Mouse (Mus musculus) small intestine, adult 2 months (tissue): ENCODE results near the gene Poldip2.

Experiments
- CTCF ChIP-seq: fragments of 200-500 bp; IDR thresholded peaks from 2 replicates; pipeline ENCODE4 v1.5.1; 2012; ENCODE audit warnings: low read depth, mild to moderate bottlenecking, control low read depth, inconsistent platforms, low read length, moderate library complexity, mixed read lengths; ENCODE audit not compliant: insufficient replicate concordance, insufficient read length; ENCODE audit errors: extremely low read depth
- POLR2A ChIP-seq: fragments of 200-500 bp; IDR thresholded peaks from 2 replicates; pipeline ENCODE4 v1.6.1; 2012; ENCODE audit warnings: low read depth, mild to moderate bottlenecking, control low read depth, inconsistent platforms, low read length, moderate library complexity

DNA sequence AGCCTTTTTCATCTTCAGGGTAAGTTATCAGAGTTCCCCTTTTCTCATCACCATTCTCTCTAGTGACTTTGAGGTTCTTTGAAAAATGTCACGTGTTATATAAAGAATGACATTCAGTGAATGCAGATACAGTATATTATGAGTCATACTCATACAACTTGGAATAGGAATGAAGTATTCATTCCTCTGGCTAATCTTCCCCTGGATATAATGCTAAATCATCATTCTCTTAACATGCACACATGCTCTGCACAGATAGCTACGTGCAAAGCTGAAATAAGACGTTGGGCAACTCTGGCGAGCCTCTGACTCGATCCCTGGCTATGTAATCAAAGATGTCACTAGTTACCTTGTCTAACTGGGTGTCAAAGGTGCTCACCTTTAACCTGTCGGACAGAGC is 59.9 kb downstream of the Poldip2 start:
- TF ChIP-seq CTCF (no peak), POLR2A (no peak)
